ENCODE assay signal across 28 mouse cellular contexts in the genomic region with DNA sequence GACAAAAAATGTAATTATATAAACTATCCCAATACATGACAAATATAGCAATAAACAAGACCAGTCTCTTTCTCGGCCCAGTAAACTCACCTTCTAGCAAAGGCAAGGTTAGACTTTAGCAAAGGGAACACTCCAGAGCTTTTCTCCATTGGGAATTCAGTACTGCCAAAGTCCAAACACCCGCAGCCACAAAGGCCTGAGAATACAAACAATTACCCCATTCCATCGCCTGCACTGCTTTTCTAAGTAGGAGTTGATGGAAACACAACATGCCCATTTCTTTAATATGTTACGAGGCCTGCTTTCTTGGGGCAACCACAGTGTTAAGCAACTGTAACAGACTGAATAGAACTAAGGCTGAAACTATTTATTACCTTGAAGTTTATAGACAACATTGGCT. TPM values are rescaled to one million over a fixed set of nuclear protein-coding genes. Genes with fewer than 3 reads are reported as not detected.
A peak's percentile ranks its signal among the peaks of the same experiment; 100 is the strongest.
DNase-seq lines count a peak whose midpoint lies in the region; ATAC-seq lines count a peak whose summit lies in the region.
"Had no signal": no experiment of that assay in that cellular context is flagged by ENCODE, and none has a peak within 500 bp of the region (broad histone marks: within the 10 kb centered on the region; RNA-seq: fewer than 3 reads in every experiment).

No protein-coding gene starts in this region.

- 79% methylated on average over 4 of the region's 4 CpGs for WGBS in kidney, embryonic 14.5 days

- ATAC-seq in kidney, embryonic 14.5 days (ENCODE audit: low FRiP score, low TSS enrichment), result no peak
- ATAC-seq: forebrain, embryonic 13.5 days; forebrain, embryonic 16.5 days; Patski had no signal

- no peaks in the 10 kb centered on the region for H3K4me1 ChIP-seq in kidney, embryonic 14.5 days (ENCODE audit: control insufficient read depth, insufficient read depth, low read length)
- H3K4me1 ChIP-seq: forebrain, embryonic 10.5 days; forebrain, embryonic 13.5 days; heart, embryonic 10.5 days; heart, embryonic 13.5 days had no signal

- H3K4me3 ChIP-seq in kidney, embryonic 14.5 days (ENCODE audit: low read length), result no peak overlapping the region
- H3K4me3 ChIP-seq: forebrain, embryonic 10.5 days; forebrain, embryonic 13.5 days; heart, adult 2 months; heart, embryonic 10.5 days; heart, embryonic 13.5 days had no signal

- no peak overlapping the region for H3K4me2 ChIP-seq in kidney, embryonic 14.5 days (replicated peaks; ENCODE audit: low read depth, low read length)
- H3K4me2 ChIP-seq: forebrain, embryonic 13.5 days; heart, embryonic 13.5 days; hindbrain, embryonic 14.5 days had no signal

- H3K27me3 ChIP-seq in kidney, embryonic 14.5 days (ENCODE audit: control insufficient read depth, insufficient read depth, low read length), result no peaks in the 10 kb centered on the region
- H3K27me3 ChIP-seq: CH12.LX; forebrain, embryonic 13.5 days; heart, embryonic 13.5 days had no signal

- no peaks in the 10 kb centered on the region for H3K36me3 ChIP-seq in kidney, embryonic 14.5 days (ENCODE audit: control insufficient read depth, insufficient read depth, low read length)
- H3K36me3 ChIP-seq: forebrain, embryonic 10.5 days; G1E; heart, embryonic 10.5 days; heart, embryonic 13.5 days had no signal

- no peak overlapping the region for H3K9ac ChIP-seq in kidney, embryonic 14.5 days (ENCODE audit: low read depth, low read length)
- H3K9ac ChIP-seq: forebrain, embryonic 13.5 days; heart, embryonic 13.5 days; hindbrain, embryonic 14.5 days had no signal

- peak; percentile 57 for DNase-seq in kidney, adult 11 months
- no peak for DNase-seq in kidney, postnatal 4 days
- DNase-seq in kidney, adult 8-10 months, result peak; percentile 19 to 64
- DNase-seq in kidney, postnatal 25 days, result peak; percentile 46 to 47
- DNase-seq in right cerebral cortex, adult 2 months (ENCODE audit: low spot score in 2 of 2), result no peak
- no peak for DNase-seq in embryo, embryonic 11 days
- DNase-seq: adrenal gland, postnatal 25 days; B cell, adult 2 months; cerebellum, adult 11-12 months; cerebellum, adult 8-10 months; cerebellum, postnatal 10 days; cerebellum, postnatal 36 days; gastrocnemius, postnatal 10 days; gastrocnemius, postnatal 36 days; heart, adult 2 months; heart, postnatal 14 days; heart, postnatal 4 days had no signal

- H3K27ac ChIP-seq in kidney, embryonic 14.5 days (ENCODE audit: low read depth, low read length), result no peak overlapping the region
- H3K27ac ChIP-seq: forebrain, embryonic 10.5 days; forebrain, embryonic 13.5 days; heart, adult 2 months; heart, embryonic 10.5 days; heart, embryonic 13.5 days; hindbrain, embryonic 14.5 days had no signal

- H3K9me3 ChIP-seq in kidney, embryonic 14.5 days (ENCODE audit: control insufficient read depth, low read length), result no peaks in the 10 kb centered on the region
- H3K9me3 ChIP-seq: forebrain, embryonic 10.5 days; forebrain, embryonic 13.5 days; heart, embryonic 10.5 days; heart, embryonic 13.5 days had no signal

RNA-seq across cellular contexts. Expression of a gene that starts 18.4 kb away (rescaled TPM):
- 6.6 and 11.9 TPM in 2 replicates for polyA plus RNA-seq in kidney, embryonic 14.5 days (2014; fragmentation: Nextera tagmentation; extraction: Ambion mirVana)
- polyA plus RNA-seq: forebrain, embryonic 10.5 days; G1E; hindbrain, embryonic 11.5 days; Patski had no signal

Comparison
In these comparisons a context has a peak if more than half of its experiments do, and no peak if none do; other contexts are left out.
1. DNase-seq: peak in kidney, adult 11 months (single experiment), kidney, adult 8-10 months (2 of 2) and kidney, postnatal 25 days (2 of 2); none in kidney, postnatal 4 days (0 of 2), right cerebral cortex, adult 2 months (0 of 2) and embryo, embryonic 11 days (single experiment).